ENCODE assay signal across 15 mouse cellular contexts in the genomic region with DNA sequence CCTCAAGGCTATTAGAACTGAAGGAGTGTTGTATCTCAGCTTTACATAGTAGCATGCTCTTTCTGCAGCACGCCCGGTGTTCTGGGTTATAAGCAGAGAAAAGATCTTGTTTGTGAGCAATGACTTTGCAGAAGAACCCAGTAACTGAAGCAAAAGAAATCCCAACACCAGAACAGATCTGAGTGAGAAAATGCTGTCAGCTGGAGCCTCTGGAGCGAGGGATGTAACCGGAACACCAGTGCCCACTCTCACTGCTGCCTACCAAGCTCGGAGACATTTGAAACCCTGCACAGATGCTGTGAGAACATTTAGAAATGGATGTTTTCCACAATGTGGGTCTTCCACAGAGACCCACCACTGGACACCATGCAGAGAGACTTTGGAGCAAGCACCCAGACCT. TPM values are rescaled to one million over a fixed set of nuclear protein-coding genes. Genes with fewer than 3 reads are reported as not detected.
"Had no signal": no experiment of that assay in that cellular context is flagged by ENCODE, and none has a peak within 500 bp of the region (broad histone marks: within the 10 kb centered on the region; RNA-seq: fewer than 3 reads in every experiment).

No protein-coding gene starts in this region.

- DNase-seq: kidney, adult 2 months; kidney, postnatal 25 days; layer of hippocampus, adult 9-11 months; liver; lung, adult 18-20 months; lung, postnatal 10 days; lung, postnatal 36 days; thymus, adult 2 months; thymus, postnatal 14 days; thymus, postnatal 4 days had no signal

RNA-seq across cellular contexts. Expression of gene Samd7, which starts 28.6 kb away (rescaled TPM):
- total RNA-seq: layer of hippocampus, adult 2 months; layer of hippocampus, postnatal 25 days; left cerebral cortex, postnatal 10 days; monocyte, adult 5-6 weeks; neutrophil, adult 5-6 weeks had no signal
